Mouse (Mus musculus) right cerebral cortex, adult 18-20 months (tissue): Measurements from ENCODE around the gene Gm20388.

Experiments
- DNase-seq: peaks from one replicate; pipeline ENCODE4 v3.0.0; 2022; ENCODE audit warnings: mixed read lengths

Gm20388 gene

GRCm38 (mm10) chr8:120234866-120235265 is 324.2 kb downstream of the Gm20388 start:
- DNase-seq: no peak

DNA sequence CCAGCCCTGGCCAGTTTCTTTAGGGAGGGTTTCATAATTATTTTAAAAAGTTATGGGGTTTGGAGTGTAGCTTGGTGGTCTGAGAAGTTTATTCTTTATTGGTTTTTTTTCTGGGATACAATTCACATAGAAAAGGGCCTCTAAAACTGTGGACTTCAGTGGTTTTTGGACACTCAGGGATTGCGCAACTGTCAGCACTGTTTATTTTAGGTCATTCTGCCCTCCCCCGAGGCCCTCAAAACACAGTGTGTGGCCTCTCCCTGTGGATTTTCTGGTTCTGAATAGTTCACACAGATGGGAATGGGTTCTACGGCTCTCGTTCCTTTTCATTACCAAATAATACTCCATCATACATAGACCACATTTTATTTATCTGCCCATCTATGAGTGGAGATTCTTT is 332.6 kb downstream of the Gm20388 start:
- no peak for DNase-seq

DNA sequence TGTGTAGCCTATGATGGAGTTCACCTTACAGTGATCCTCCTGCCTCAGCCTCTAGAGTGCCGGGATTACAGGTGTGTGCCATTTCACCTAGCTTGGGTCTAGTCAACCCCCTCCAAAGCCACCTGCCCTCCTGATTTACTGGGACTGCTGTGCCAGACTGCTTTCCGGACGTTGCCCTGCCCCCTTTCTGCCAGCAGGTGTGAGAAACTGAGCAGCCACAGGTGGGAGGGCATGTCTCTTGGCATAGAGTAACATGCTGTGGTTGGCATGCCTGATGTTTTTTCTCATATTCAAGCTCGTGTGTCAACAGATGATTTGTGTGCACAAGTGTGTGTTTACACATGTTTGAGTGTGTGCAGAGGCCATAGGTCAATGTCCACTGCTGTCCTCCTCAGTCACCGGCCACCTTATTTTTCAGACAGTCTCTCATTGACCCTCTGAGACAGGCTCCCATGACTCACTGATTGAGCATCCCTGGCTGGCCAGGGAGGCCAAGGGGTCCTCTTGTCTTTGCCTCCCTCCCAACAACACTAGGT is 333.3 kb downstream of the Gm20388 start:
- no peak for DNase-seq

DNA sequence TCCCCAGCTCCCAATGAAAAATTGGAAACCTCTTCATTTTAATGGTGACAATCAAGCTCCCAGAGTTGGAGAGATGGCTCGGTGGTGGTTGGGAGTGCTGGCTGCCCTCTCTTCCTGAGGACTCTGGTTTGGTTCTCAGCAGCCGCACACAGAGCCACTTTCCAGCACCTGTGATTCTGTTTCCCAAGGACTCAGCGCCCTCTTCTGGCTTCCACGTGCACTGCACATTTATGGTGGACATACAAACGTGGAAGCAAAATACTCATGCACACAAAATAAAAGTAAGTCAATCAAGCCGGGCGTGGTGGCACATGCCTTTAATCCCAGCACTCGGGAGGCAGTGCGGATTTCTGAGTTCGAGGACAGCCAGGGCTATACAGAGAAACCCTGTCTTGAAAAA is 333.9 kb downstream of the Gm20388 start:
- no peak for DNase-seq

DNA sequence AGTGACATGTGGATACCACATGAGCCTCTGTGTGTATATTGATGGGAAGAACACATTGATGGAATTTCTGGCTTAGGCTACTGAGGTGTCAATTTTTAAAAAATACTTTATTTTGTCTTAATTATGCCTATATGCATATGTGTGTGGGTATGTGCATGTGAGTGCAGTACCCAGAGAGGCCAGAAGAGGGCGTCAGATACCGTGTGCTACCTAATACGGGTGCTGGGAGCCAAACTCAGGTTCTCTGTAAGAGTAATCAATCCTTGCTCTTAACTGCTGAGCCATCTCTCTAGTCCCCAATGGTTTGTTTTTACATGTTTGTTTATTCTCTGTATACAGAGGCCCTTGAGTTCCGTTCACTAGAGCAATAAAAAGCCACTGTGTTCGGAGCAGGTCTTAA is 337.0 kb downstream of the Gm20388 start:
- DNase-seq: no peak

DNA sequence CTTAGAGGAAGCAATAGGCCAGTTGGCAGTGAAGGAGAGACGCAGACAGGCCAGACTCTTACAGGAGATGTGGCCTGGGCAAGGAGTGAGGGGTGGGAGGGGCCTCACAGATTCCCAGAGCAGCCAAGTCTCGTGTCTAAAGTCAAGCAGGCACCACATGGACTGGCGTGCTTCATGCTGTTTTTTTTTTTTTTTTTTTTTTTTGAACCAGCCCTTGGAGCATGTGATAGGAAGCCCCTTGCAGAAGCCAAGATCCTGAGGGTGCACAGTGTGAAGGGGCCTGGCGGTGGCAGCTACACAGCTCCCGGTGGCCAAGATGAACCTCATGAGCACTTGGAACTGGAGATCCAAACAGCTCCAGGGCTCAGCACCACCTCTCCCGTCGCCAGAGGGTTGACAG is 337.4 kb downstream of the Gm20388 start:
- no peak for DNase-seq

GRCm38 (mm10) chr8:120248451-120248850 is 337.8 kb downstream of the Gm20388 start:
- DNase-seq: no peak

GRCm38 (mm10) chr8:120249800-120250336 is 339.2 kb downstream of the Gm20388 start:
- DNase-seq: no peak

DNA sequence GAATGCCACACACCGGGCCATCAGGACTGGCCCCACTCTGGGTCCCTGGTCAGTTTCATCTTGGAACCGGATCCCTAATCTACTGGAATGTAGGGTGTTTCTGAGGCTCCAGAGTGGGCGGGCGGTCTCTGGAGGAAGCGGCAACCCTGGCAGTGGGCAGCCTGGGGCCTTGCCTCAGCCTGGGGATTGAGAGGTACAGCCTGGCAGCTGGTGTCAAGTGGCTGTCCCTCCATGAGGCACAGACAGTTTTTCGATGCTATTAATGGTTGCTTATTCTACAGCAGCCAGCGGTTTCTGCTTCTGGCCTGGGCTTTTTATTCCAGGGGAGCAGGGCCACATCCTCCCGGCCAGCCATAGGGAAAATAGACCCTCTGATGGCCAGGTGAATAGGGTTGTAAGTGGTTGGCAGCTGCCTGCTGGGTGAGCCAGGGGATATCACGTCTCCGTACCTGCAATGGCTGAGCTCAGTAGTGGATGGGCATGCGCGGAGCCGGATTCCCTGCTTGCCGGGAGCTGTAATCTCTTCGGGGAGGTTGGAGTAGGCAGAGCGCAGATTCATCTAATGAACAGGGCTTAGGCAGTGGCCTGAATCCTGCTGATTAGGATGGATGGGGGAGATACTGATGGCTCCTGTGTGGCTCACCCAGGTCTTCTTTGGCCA is 340.2 kb downstream of the Gm20388 start:
- DNase-seq: peak; percentile 49

GRCm38 (mm10) chr8:120251411-120252035 is 340.9 kb downstream of the Gm20388 start:
- no peak for DNase-seq

- no peak for DNase-seq
Observed at GRCm38 (mm10) chr8:120253626-120254025, 343.0 kb downstream of the Gm20388 start.

DNA sequence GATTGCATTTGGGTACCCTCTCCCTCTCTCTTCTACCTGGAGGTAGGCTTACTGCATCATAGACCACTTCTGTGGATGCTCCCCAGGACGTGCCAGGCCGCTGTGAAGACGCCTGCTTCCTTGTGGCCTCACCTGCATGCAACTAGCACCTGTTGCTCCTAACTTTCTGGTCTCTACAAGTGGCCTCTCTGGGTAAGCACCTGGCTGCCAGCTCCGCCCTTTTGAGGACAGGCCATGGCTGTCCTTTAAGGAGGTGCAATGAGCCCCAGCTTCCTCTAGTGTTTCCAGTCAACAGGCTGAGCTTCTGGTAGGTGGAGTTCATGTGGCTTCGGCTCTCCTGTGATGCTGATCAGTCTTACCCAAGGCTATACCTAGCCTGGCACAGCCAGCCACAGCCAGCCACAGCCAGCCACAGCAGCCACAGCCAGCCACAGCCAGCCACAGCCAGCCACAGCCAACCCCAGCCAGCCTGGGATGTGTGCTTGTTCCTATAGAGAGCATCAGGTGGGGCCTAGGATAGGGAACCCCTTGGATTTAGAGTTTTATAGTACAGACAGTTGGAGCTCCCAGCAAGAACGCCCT is 344.9 kb downstream of the Gm20388 start:
- DNase-seq: no peak

DNA sequence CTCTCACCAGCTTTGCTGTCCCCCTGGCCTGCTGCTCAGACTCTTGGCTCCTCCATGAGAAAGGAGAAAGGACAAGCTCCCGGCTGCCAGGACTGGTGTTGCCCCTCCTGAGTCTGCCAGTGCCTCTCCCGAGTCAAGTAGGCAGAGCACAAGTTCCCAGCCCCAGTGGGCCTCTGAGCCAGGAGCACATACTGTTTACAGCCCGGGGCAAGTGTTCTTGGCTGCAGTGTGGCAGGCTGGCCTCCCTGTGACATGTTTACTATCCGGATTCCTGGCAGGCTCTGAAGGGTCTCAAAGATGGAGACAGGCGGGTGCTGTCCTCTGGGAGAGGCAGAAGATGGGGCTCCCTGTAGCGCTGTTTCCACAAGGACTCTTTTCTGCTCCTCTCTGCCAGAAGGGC is 346.3 kb downstream of the Gm20388 start:
- DNase-seq: no peak

- DNase-seq: no peak
Observed at GRCm38 (mm10) chr8:120259206-120259605, 348.6 kb downstream of the Gm20388 start.

DNA sequence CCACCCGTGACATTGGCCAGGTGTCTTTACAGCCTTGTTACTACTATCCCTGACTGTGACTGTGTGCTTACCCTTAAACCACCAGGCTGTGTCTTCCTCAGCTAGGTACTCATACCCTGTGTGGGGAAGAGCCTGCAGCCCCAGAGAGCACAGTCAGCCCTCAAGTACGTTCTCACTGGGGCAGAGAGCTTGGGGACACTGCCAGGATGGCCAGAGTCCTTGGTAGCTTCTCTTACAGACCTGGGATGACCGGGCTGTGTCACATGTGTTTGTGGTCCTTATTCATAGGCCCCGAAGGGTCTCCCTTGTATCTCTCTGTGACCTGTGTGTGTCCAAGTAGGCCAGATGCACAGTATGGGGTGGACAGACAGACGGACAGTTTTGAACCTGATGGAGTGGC is 350.0 kb downstream of the Gm20388 start:
- no peak for DNase-seq

DNA sequence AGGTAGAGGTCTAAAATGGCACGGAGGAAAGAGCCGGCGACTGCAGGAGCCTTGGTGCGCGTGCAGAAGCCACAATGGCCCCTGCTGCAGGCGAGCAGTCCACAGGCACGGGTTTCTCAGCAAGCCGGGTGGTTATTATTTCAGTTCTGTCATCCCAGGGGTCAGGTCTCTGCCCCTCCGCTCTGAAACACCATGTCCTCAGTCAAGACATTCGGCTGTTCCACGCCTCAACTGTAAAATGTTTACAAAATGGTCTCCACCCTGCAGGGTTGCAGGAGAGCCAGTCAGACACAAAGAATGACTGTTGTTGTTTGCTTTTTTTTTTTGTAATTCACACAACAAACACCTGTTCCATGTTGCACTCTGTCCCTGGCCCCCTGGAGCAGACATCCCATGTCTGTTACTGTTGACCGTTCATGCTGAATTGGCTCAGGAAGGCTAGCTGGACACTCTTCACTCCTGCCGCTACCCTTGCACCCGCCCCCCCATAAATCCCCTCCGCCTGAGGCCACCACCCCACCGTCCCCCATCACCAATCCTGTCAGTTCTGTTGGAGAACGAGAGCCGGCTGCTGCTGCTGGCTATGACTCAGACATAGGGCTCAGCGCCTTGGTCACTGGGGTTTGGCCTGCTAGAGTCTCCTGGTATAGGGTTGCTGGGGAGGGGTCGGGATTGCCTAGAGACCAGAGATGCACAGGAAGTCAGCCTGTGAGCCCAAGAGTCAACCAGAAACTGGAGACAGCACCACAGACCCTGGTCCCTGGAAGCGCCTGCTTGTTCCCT is 350.9 kb downstream of the Gm20388 start:
- DNase-seq: no peak

DNA sequence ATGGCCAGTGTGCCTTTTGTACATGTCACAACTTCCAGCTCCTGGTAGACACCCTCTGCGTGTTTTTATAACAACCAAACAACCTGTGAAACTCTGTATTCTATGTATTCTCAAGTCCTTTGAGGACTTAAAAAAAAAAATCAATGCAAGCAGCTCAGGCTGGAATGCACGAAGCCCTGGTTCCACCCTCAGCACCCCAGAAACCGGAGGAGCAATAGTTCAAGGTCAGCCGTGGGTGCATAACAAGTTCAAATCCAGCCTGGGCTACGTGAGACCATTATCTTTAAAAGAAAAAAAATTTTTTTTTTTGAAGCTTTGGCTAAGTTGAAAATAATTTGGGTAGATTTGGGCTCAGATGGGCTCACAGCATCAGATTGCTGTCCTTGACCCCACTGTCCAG is 353.2 kb downstream of the Gm20388 start:
- DNase-seq: no peak

DNA sequence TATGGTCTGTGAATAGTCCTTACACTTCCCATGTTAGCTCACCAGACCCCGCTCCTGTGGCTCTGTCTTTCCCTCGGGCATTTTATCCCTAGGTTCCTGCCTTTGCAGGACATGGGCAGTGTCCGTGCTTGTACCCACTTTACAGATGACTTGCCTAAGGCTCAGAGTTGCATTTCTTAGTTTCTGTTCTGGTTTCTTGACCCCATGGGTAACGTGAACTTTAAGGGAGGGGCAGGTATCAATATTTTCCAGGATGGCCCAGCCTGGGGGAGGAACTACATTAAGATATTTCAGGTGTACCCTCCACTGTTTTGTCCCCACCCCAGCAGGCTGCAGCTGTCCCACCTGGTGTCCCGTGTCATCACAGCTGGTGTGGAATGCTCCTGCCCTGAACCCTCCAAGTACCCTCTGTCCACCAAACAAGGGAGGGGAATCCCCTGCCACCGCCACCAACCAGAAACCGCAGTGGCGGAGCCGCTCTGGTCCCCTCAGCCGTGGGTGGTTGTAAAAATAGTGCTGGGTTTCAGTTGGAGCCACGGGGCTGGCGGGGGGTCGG is 353.8 kb downstream of the Gm20388 start:
- DNase-seq: no peak

DNA sequence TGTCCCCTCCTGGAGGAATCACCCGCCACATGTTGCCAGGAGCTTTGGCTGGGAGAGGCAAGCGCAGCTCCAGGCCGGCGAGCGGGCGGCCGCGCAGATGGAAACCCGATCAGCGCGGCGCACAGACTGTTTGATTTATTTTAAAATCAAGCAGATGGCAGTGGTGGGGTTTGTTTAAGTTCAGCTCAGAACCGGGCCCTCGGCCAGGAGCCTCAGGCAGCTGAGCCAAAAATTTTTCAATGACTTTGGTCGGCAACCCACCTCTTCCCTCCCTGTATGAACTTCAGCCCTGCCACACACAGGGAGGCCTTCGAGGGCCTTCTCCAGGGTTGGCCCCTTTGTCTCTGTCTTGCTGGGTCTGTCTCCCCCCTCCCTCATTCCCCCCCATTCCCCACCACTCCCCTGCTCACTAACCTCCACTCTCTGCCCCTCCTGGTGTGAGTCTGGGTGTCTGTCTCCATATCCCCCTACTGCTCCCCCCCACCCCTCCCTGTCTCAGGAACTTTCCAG is 354.4 kb downstream of the Gm20388 start:
- DNase-seq: peak; percentile 88

- DNase-seq: no peak
Observed at GRCm38 (mm10) chr8:120265471-120265870, 354.8 kb downstream of the Gm20388 start.

DNA sequence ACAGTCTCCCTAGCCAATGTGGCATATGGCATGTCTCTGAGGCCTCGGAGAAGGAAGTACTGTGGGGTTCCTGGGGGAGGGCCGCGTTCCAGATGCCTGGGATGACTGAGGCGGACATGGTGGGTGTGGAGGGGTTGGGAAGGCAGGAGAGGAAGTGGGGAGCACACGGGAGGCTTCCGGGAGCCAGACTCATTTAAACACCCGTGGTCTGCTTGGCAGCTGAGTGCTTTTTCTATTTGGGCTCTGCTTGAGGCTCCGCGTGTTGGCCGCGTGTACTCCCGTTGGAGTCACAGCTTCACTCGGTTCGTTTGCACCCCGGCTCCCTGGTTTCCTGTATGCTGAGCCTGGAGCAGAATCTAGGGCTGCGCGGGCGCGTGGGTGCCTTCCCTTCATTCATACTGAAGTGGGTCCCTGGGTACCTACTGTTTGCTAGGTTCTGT is 357.9 kb downstream of the Gm20388 start:
- peak; percentile 79 for DNase-seq

DNA sequence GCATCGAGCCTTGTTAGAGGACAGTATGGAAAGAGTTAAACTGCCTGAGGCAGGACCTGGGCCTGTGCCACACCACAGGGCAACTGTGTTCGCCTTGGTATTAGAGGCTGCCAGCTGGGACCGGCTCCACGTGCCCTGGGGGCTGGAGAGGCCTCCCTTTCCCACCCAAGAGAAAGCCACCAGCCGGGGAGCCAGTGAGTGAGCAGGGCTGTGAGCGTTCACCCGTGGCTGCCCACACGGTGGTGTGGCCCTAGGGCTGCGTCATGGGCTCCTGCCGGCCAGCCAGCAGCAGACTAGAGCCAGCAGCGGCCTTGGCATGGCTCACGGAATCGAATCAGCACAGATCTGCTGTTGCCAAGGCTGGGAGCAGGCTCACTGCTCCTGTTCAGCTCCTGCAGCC is 359.8 kb downstream of the Gm20388 start:
- peak; percentile 59 for DNase-seq

DNA sequence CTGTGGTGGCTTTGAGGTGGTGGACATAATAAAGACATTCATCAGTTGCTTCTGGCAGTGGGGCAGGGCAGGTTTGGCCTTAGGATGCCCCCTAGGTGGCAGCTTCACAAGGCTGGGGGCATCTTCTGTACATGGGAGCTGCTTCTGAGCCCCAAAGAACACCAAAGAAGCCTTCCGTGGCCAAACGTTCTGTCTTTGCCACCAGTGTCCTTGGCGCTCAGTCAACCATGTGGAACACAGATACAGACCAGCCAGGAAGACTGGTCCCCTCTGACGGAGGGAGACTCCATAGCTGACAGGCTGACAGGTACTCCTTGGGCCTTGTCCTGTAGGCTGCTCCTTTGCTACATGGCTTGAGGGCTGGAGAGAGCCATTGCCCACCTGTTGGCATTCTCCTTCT is 362.8 kb downstream of the Gm20388 start:
- DNase-seq: no peak
